Mouse (Mus musculus): ENCODE measurements at regions not wholly inside any gene's neighbourhood (a gene's known extent, or its start where the extent isn't known, plus 50 kb on each side); places are given as distances from the start of the nearest gene placed in this dataset.
"Not testable (repeated sequence)": the region's sequence is repeated elsewhere in the genome, so short reads cannot be mapped to it uniquely, and the experiment has no call there.

DNA sequence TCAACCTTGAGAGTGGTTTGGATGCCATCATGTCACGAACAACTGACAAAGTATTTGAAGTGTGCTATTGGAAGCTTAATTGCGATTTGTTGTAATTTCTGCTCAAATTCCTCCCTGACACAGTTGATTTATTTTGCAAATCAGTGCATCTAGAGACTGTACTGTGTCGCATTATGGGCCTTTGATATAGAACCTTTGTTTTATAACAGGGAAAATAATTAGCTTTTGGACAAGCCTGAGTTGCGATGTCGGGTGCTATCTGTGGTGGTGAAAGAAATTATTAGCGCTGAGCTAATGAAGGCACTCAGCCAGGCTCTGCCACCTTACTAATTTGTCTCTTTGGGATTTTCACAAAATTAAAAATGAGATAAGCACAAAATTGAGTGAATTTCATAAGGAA is 473.6 kb downstream of the Tlr4 start:
- H3K4me2 ChIP-seq (replicated peaks): no peak overlapping the region
- no peak overlapping the region for H3K9ac ChIP-seq
- peak; percentile 65; the same call in 1 of the 2 replicates for ATAC-seq (ENCODE audit: low FRiP score, low read depth)
- H3K4me1 ChIP-seq: no peaks in the 10 kb centered on the region
- WGBS: 73% methylated on average over 6 of the region's 6 CpGs
- no peak overlapping the region for H3K4me3 ChIP-seq
- H3K36me3 ChIP-seq: no peaks in the 10 kb centered on the region
- no peaks in the 10 kb centered on the region for H3K9me3 ChIP-seq
- H3K27ac ChIP-seq: no peak overlapping the region
- no peaks in the 10 kb centered on the region for H3K27me3 ChIP-seq (replicated peaks)

- H3K4me3 ChIP-seq: no peak overlapping the region
Observed at GRCm38 (mm10) chr4:67301740-67302139, 474.4 kb downstream of the Tlr4 start.

DNA sequence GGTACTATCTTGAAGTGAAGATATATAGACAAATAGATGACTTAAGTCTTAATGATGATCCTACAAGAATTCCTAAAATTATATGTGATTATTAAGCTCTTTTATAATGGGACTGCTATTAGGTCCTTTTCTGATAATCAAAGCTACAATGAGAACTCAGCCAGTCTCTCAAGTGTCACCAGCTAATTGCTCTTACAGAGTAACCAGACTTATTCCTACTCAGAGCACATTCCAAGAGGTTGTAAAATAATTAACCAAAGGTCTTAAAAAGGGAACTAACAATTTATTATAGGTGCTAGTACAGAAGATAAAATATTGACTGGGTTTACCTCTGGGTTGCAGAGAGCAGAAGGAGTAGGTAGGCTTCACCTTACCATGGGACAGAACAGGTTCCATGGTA is 492.7 kb downstream of the Tlr4 start:
- not testable (repeated sequence) for ATAC-seq (ENCODE audit: low FRiP score, low read depth); H3K4me3 ChIP-seq; H3K9me3 ChIP-seq; H3K27ac ChIP-seq; H3K36me3 ChIP-seq; H3K4me2 ChIP-seq (replicated peaks); H3K4me1 ChIP-seq; H3K9ac ChIP-seq; H3K27me3 ChIP-seq (replicated peaks)

More at GRCm38 (mm10) chr4:67301740-67302139, 474.4 kb downstream of the Tlr4 start:
- Histone ChIP-seq H3K9ac (no peak overlapping the region), H3K27me3 (replicated peaks) (no peaks in the 10 kb centered on the region), H3K36me3 (no peaks in the 10 kb centered on the region), H3K27ac (no peak overlapping the region), H3K9me3 (no peaks in the 10 kb centered on the region), H3K4me2 (replicated peaks) (no peak overlapping the region), H3K4me1 (no peaks in the 10 kb centered on the region)
- ATAC-seq (ENCODE audit: low FRiP score, low read depth): peak; percentile 61; the same call in 1 of the 2 replicates
- WGBS: 77% methylated on average over 2 of the region's 2 CpGs

All from neural tube, embryonic 12.5 days (tissue).